Mouse (Mus musculus): ENCODE data around the gene Rassf2.
A peak's percentile ranks its signal among the peaks of the same experiment; 100 is the strongest.

Rassf2 gene

DNA sequence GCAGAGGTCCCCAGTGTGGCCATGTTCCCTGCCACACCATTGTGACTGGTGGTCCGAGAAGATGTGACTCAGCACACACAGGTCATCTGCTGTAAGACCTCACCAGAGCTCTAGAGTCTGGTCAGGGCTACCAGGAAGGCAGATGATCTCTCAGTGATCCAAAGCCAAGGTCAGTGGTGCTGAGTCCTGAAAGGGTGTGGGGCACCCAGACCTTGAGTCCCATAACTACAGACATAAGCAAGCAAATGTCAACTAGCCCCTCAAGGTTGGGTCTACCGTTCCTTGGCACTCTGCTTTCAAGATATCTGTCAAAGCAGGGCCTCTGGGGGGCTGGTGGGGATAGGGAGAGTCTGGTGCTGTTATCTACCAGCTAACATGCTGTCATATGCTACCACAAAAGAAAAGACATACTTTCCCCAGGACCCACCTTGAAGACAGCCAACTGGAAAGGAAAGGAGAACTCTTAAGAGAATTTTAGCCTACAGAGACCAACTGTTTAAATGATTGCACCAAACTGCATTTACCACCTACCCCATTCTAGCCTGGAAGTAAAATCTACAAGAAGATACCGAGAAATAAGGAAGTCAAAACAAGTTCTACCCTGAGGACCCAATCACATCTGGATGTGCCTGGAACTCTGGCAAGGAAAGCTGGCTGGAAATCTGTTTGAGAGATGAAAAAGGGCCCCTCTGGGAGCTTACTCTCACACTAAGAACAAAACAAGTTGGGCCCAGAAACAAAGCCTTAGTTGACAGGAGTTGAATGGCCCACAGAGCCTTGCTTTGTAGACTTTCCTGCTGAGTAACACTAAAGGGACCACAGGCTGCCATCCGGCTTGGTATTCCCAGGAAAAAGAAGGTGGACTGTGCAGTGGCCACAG lies 4.8 kb upstream of the Rassf2 start:
- no peak for DNase-seq (ENCODE audit: low read depth)

DNA sequence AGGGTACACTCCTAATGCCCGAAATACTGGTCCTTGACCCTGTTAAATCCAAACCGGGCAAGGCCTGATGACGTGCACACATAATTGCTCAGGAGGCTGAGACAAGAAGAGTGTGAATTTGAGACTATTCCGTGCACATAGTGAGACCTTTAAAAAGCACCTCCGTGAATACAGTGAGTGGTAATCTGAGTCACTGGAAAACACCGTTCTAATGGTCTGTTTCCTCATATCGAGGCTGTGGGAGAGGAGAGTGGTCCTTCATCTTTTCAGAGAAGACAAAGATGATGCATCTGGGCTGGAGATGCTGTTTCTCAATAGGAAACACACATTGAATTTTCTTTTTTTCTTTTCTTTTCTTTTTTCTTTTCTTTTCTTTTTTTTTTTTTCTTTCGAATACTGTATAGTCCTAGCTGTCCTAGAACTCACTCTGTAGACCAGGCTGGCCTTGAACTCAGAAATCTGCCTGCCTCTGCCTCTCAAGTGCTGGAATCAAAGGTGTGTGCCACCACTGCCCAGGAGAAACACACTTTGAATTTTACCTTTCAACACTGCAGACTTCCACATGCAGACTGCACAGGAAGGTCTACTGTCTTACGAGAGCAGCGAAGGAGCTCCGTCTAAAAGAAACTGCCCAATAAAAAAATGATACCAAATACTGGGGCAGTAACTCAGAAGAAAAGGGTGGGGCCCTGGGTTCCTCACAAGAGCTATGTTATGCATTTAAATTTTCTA lies 1.5 kb upstream of the Rassf2 start:
- DNase-seq (ENCODE audit: low read depth), result no peak

- DNase-seq (ENCODE audit: low read depth), result no peak
Measured at GRCm38 (mm10) chr2:132030418-132031363, 633 bp upstream of the Rassf2 start.

- no peak for DNase-seq (ENCODE audit: low read depth)
Measured at GRCm38 (mm10) chr2:132028894-132029605, 1.0 kb downstream of the Rassf2 start.

GRCm38 (mm10) chr2:132028107-132028506 lies 2.0 kb downstream of the Rassf2 start:
- no peak for DNase-seq (ENCODE audit: low read depth)

- DNase-seq (ENCODE audit: low read depth), result no peak
Measured at GRCm38 (mm10) chr2:132027366-132027765, 2.7 kb downstream of the Rassf2 start.

GRCm38 (mm10) chr2:132024028-132024427 lies 6.0 kb downstream of the Rassf2 start:
- no peak for DNase-seq (ENCODE audit: low read depth)

DNA sequence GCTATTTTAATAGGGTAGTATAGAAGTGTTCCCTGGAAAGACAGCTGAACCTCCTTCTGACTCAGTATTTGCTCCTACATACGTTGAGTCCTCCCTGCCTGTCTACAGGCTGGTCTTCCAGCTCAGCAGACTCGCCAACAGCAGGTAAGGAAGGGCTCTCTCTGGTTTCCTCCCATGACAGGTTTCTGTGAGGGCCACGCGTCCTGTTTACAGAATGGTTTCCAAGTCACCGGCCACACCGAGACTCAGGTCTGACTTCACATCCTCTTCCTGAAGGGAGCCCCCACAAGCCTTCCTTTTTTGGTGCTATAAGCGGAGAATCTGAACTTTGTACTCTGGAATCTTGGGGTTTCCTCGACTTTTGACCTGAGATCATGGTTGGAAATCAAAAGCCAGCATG lies 7.4 kb downstream of the Rassf2 start:
- no peak for DNase-seq (ENCODE audit: low read depth)

GRCm38 (mm10) chr2:132021616-132022015 lies 8.4 kb downstream of the Rassf2 start:
- DNase-seq (ENCODE audit: low read depth), result no peak

GRCm38 (mm10) chr2:132020991-132021541 lies 9.0 kb downstream of the Rassf2 start:
- DNase-seq (ENCODE audit: low read depth), result no peak

- no peak for DNase-seq (ENCODE audit: low read depth)
Measured at GRCm38 (mm10) chr2:132020420-132020819, 9.6 kb downstream of the Rassf2 start.

DNA sequence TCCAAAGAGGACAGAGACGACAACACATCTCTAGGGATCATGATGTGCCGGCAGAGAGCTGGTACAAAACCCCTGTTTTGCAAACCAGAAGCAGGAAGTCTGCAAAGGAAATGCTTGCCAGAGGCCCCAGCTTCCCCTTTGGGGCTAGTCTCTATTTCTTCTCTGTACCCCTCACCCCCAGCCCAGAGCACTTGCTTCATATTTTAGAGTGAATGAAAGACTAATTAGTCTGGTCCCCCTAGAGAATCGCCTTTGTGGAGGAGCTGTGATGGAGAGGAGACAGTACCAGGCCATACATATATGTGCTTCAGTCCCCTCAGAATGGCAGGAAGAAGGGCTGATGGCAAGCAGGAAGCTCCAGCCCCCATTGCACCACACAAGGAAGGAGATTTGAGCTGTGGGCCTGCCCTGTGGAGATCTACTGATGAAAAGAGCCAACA lies 10.7 kb downstream of the Rassf2 start:
- DNase-seq (ENCODE audit: low read depth), result no peak

DNA sequence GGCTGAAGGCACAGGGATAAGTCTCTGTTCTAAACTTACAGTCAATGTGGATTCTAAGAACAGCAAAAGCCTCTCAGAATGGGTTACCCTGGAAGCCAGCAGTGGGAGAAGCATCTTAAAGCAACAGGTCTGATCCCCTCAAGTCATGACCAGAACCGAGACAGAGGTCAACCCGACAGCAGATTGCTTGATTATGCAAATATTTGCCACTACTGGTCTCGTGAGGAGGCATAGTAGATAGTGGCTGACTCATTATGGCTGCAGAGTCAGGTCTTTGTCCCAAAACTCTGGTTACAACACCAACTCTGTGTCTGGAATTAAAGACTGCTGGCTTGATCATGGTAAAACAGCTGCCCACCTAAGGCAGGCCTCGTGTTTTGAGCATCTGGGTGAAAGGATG lies 11.9 kb downstream of the Rassf2 start:
- no peak for DNase-seq (ENCODE audit: low read depth)

- no peak for DNase-seq (ENCODE audit: low read depth)
Measured at GRCm38 (mm10) chr2:132017611-132018010, 12.4 kb downstream of the Rassf2 start.

DNA sequence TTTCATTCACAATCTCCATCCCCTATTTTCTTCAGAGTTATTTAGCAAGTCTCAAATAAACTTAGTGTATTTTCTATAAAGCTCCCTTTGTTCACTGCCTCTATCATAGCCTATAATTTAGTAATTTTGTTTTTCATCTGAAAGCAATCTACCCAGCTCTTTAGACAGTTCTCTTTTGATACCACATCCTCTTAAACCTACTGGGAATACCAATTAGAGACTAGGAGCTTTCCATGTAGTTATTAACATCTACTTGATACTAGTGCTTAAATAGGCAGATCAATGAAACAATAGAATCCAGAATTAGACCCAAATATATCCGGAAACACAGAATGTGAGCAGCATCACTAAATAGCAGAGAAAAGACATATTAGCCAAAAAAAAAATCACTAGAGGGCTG lies 14.0 kb downstream of the Rassf2 start:
- no peak for DNase-seq (ENCODE audit: low read depth)

GRCm38 (mm10) chr2:132013152-132013551 lies 16.9 kb downstream of the Rassf2 start:
- DNase-seq (ENCODE audit: low read depth), result no peak

DNA sequence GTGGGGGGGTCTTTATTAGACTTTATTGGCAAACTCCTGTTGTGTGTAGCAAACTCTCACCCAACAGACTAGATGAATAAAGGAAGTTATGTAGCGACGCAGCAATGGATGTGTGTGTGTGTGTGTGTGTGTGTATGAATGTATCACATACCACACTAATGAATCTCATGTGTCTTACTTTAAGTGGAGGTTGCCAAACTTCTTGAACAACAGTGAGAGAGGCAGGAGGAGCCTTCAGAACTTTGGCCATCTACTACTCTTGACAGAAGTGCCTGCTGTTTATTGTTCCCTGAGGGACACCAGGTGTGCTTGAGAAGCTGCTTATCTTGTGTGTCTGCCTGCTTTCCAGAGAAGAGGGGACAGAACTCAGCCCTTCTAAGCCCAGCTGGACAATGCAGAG lies 19.3 kb downstream of the Rassf2 start:
- DNase-seq (ENCODE audit: low read depth), result no peak

GRCm38 (mm10) chr2:132008186-132008585 lies 21.9 kb downstream of the Rassf2 start:
- no peak for DNase-seq (ENCODE audit: low read depth)

- DNase-seq (ENCODE audit: low read depth), result no peak
Measured at GRCm38 (mm10) chr2:132007475-132007819, 22.6 kb downstream of the Rassf2 start.

GRCm38 (mm10) chr2:132006561-132007474 lies 23.2 kb downstream of the Rassf2 start:
- DNase-seq (ENCODE audit: low read depth), result peak; percentile 98
